Mouse (Mus musculus) layer of hippocampus, adult 11-12 months (tissue): ENCODE data around the gene Gm20388.
A peak's percentile ranks its signal among the peaks of the same experiment; 100 is the strongest.

Source experiments
- DNase-seq: peaks from one replicate; pipeline ENCODE4 v3.0.0; 2022; ENCODE audit warnings: low spot score

The Gm20388 gene

GRCm38 (mm10) chr8:120263879-120264278, 353.2 kb downstream of the Gm20388 start:
- no peak for DNase-seq

- no peak for DNase-seq
Measured at GRCm38 (mm10) chr8:120264388-120264943, 353.8 kb downstream of the Gm20388 start.

- peak; percentile 88 for DNase-seq
Measured at GRCm38 (mm10) chr8:120264944-120265453, 354.4 kb downstream of the Gm20388 start.

- peak; percentile 63 for DNase-seq
Measured at GRCm38 (mm10) chr8:120265471-120265870, 354.8 kb downstream of the Gm20388 start.

- no peak for DNase-seq
Measured at GRCm38 (mm10) chr8:120268541-120268980, 357.9 kb downstream of the Gm20388 start.

- DNase-seq: peak; percentile 67
Measured at GRCm38 (mm10) chr8:120270449-120270848, 359.8 kb downstream of the Gm20388 start.

GRCm38 (mm10) chr8:120273430-120273829, 362.8 kb downstream of the Gm20388 start:
- peak; percentile 13 for DNase-seq

- peak; percentile 80 for DNase-seq
Measured at GRCm38 (mm10) chr8:120276051-120276890, 365.6 kb downstream of the Gm20388 start.

GRCm38 (mm10) chr8:120276891-120277426, 366.3 kb downstream of the Gm20388 start:
- DNase-seq: peak; percentile 10

- DNase-seq: peak; percentile 12
Measured at GRCm38 (mm10) chr8:120278009-120278408, 367.4 kb downstream of the Gm20388 start.

- DNase-seq: no peak
Measured at GRCm38 (mm10) chr8:120279418-120279817, 368.8 kb downstream of the Gm20388 start.

- DNase-seq: peak; percentile 86
Measured at GRCm38 (mm10) chr8:120281487-120281886, 370.8 kb downstream of the Gm20388 start.

GRCm38 (mm10) chr8:120282465-120282864, 371.8 kb downstream of the Gm20388 start:
- no peak for DNase-seq

- DNase-seq: no peak
Measured at GRCm38 (mm10) chr8:120284265-120284664, 373.6 kb downstream of the Gm20388 start.

- DNase-seq: no peak
Measured at GRCm38 (mm10) chr8:120285033-120285432, 374.4 kb downstream of the Gm20388 start.

- no peak for DNase-seq
Measured at GRCm38 (mm10) chr8:120285878-120286277, 375.2 kb downstream of the Gm20388 start.

- peak; percentile 69 for DNase-seq
Measured at GRCm38 (mm10) chr8:120288122-120288908, 377.7 kb downstream of the Gm20388 start.

GRCm38 (mm10) chr8:120289191-120289590, 378.6 kb downstream of the Gm20388 start:
- no peak for DNase-seq

- DNase-seq: peak; percentile 75
Measured at GRCm38 (mm10) chr8:120289698-120290181, 379.1 kb downstream of the Gm20388 start.

- DNase-seq: no peak
Measured at GRCm38 (mm10) chr8:120290614-120291013, 380.0 kb downstream of the Gm20388 start.

- no peak for DNase-seq
Measured at GRCm38 (mm10) chr8:120291650-120292049, 381.0 kb downstream of the Gm20388 start.
